Comparison of ENCODE assay signal across 17 mouse cellular contexts in the genomic region with DNA sequence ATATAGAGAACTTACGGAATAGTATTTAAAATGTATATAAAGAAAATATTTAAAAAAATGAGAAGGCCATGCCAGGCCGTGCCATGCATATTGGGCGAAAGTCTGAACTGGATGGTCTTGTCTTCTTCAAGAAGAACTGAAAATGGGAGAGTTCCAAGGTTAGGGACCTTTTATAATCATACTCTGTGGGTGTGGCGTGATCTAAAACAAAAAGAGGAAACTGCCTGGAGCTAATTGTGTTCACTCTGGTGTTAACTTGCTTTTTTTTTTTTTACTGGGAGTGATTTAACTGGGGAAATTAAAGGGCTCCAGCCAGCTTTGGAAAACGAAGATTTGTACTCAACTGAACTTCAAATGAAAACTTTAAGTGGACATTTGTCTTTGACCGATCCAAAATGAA.
"Had no signal": no experiment of that assay in that cellular context is flagged by ENCODE, and none has a peak within 500 bp of the region (broad histone marks: within the 10 kb centered on the region; RNA-seq: fewer than 3 reads in every experiment).

No protein-coding gene starts in this region.

- H3K27ac ChIP-seq: midbrain, embryonic 13.5 days; midbrain, embryonic 15.5 days; neural tube, embryonic 13.5 days; neural tube, embryonic 15.5 days had no signal

- DNase-seq: lung, adult 18-20 months; lung, embryonic 14.5 days; lung, postnatal 10 days; lung, postnatal 4 days; retina, postnatal 1 day; right cerebral cortex, adult 18-20 months; right cerebral cortex, postnatal 25 days; right cerebral cortex, postnatal 4 days; thymus, adult 18-20 months; thymus, postnatal 14 days; thymus, postnatal 36 days had no signal

- H3K4me1 ChIP-seq: megakaryocyte, embryonic 14.5 days; midbrain, embryonic 13.5 days; midbrain, embryonic 15.5 days; neural tube, embryonic 13.5 days; neural tube, embryonic 15.5 days had no signal

- H3K4me3 ChIP-seq: megakaryocyte, embryonic 14.5 days; midbrain, embryonic 13.5 days; midbrain, embryonic 15.5 days; myocyte; neural tube, embryonic 13.5 days; neural tube, embryonic 15.5 days had no signal

- H3K27me3 ChIP-seq: megakaryocyte, embryonic 14.5 days; midbrain, embryonic 13.5 days; midbrain, embryonic 15.5 days; neural tube, embryonic 13.5 days; neural tube, embryonic 15.5 days had no signal

- H3K9ac ChIP-seq: lung, embryonic 14.5 days; midbrain, embryonic 13.5 days; midbrain, embryonic 15.5 days; neural tube, embryonic 13.5 days; neural tube, embryonic 15.5 days had no signal

- ATAC-seq: midbrain, embryonic 13.5 days; midbrain, embryonic 15.5 days had no signal

- H3K36me3 ChIP-seq: midbrain, embryonic 13.5 days; midbrain, embryonic 15.5 days; neural tube, embryonic 13.5 days; neural tube, embryonic 15.5 days had no signal

- H3K9me3 ChIP-seq: megakaryocyte, embryonic 14.5 days; midbrain, embryonic 13.5 days; midbrain, embryonic 15.5 days; neural tube, embryonic 13.5 days; neural tube, embryonic 15.5 days had no signal
